ENCODE assay signal across 8 mouse cellular contexts in genomic region chr10:77130561-77131240, GRCm38 (mm10). TPM values are rescaled to one million over a fixed set of nuclear protein-coding genes. Genes with fewer than 3 reads are reported as not detected.
A peak's percentile ranks its signal among the peaks of the same experiment; 100 is the strongest.
DNase-seq lines count a peak whose midpoint lies in the region; ATAC-seq and TF ChIP-seq lines count a peak whose summit lies in the region.

No protein-coding gene starts in this region.

- no peak overlapping the region for H3K4me3 ChIP-seq in bone marrow macrophage, adult 2 months (ENCODE audit: insufficient read depth, low read length)
- no peak overlapping the region for H3K4me3 ChIP-seq in embryonic fibroblast, embryonic 13.5 days (ENCODE audit: insufficient read depth, low read length)
- no peak overlapping the region for H3K4me3 ChIP-seq in heart, embryonic 10.5 days
- H3K4me3 ChIP-seq in kidney, embryonic 14.5 days (ENCODE audit: low read length): no peak overlapping the region
- no peak overlapping the region for H3K4me3 ChIP-seq in limb, embryonic 14.5 days (replicated peaks; ENCODE audit: low read length)

- H3K9ac ChIP-seq in kidney, embryonic 14.5 days (ENCODE audit: low read depth, low read length): no peak overlapping the region
- no peak overlapping the region for H3K9ac ChIP-seq in limb, embryonic 14.5 days (ENCODE audit: low read depth, low read length, severe bottlenecking)

- H3K4me2 ChIP-seq in kidney, embryonic 14.5 days (replicated peaks; ENCODE audit: low read depth, low read length): no peak overlapping the region
- no peak overlapping the region for H3K4me2 ChIP-seq in limb, embryonic 14.5 days (replicated peaks; ENCODE audit: low read depth, low read length, severe bottlenecking)

- peaks cover 10% of the 10 kb centered on the region; the same call in 1 of the 2 replicates for H3K36me3 ChIP-seq in heart, embryonic 10.5 days
- no peaks in the 10 kb centered on the region for H3K36me3 ChIP-seq in kidney, embryonic 14.5 days (ENCODE audit: control insufficient read depth, insufficient read depth, low read length)
- H3K36me3 ChIP-seq in limb, embryonic 14.5 days (ENCODE audit: control insufficient read depth, insufficient read depth, low read length): no peaks in the 10 kb centered on the region

- DNase-seq in B cell, adult 2 months: peak; percentile 86 to 88
- peak; percentile 94 for DNase-seq in heart, embryonic 10.5 days (ENCODE audit: low spot score)
- peak; percentile 89 for DNase-seq in limb, embryonic 14.5 days (ENCODE audit: low spot score)
- peak; percentile 54 to 68 for DNase-seq in monocyte, adult 2 months (ENCODE audit: low read depth in 1 of 2, low spot score in 2 of 2)
- peak; percentile 73 to 82 for DNase-seq in spleen, postnatal 14 days (ENCODE audit: low spot score in 2 of 2)

- ATAC-seq in kidney, embryonic 14.5 days (ENCODE audit: low FRiP score, low TSS enrichment): peak; percentile 32; the same call in 1 of the 2 replicates
- ATAC-seq in limb, embryonic 14.5 days (ENCODE audit: low FRiP score, low read depth): peak; percentile 35; the same call in 1 of the 2 replicates

- no peak overlapping the region for H3K27ac ChIP-seq in bone marrow macrophage, adult 2 months (ENCODE audit: insufficient read depth, low read depth, low read length)
- no peak overlapping the region for H3K27ac ChIP-seq in embryonic fibroblast, embryonic 13.5 days (ENCODE audit: insufficient read depth, low read length)
- peak overlapping the region; percentile 82 for H3K27ac ChIP-seq in heart, embryonic 10.5 days
- H3K27ac ChIP-seq in kidney, embryonic 14.5 days (ENCODE audit: low read depth, low read length): peak overlapping the region; percentile 49; the same call in 1 of the 2 replicates
- no peak overlapping the region for H3K27ac ChIP-seq in limb, embryonic 14.5 days (replicated peaks; ENCODE audit: low read depth, low read length)

- TF ChIP-seq CTCF in bone marrow macrophage, adult 2 months (IDR thresholded peaks at IDR 0.05; ENCODE audit: low read depth, low read length): peak; percentile 100
- TF ChIP-seq CTCF in embryonic fibroblast, embryonic 13.5 days (IDR thresholded peaks at IDR 0.05; ENCODE audit: borderline replicate concordance, insufficient read depth, low read length): peak; percentile 99

- WGBS in heart, embryonic 10.5 days: 41% methylated on average over 13 of the region's 13 CpGs
- WGBS in kidney, embryonic 14.5 days: 44% methylated on average over 13 of the region's 13 CpGs
- 42% methylated on average over 13 of the region's 13 CpGs for WGBS in limb, embryonic 14.5 days

- peaks cover 8% of the 10 kb centered on the region for H3K4me1 ChIP-seq in bone marrow macrophage, adult 2 months (ENCODE audit: control insufficient read depth, insufficient read depth, low read length)
- H3K4me1 ChIP-seq in embryonic fibroblast, embryonic 13.5 days (ENCODE audit: control insufficient read depth, insufficient read depth, low read length): peaks cover 6% of the 10 kb centered on the region; the same call in 1 of the 2 replicates
- peaks cover 77% of the 10 kb centered on the region for H3K4me1 ChIP-seq in heart, embryonic 10.5 days
- H3K4me1 ChIP-seq in kidney, embryonic 14.5 days (ENCODE audit: control insufficient read depth, insufficient read depth, low read length): peaks cover 43% of the 10 kb centered on the region
- peaks cover 28% of the 10 kb centered on the region for H3K4me1 ChIP-seq in limb, embryonic 14.5 days (ENCODE audit: control insufficient read depth, insufficient read depth, low read length)

- no peaks in the 10 kb centered on the region for H3K9me3 ChIP-seq in heart, embryonic 10.5 days
- H3K9me3 ChIP-seq in kidney, embryonic 14.5 days (ENCODE audit: control insufficient read depth, low read length): no peaks in the 10 kb centered on the region
- no peaks in the 10 kb centered on the region for H3K9me3 ChIP-seq in limb, embryonic 14.5 days (ENCODE audit: control insufficient read depth, low read length)

- no peak for TF ChIP-seq POLR2A in bone marrow macrophage, adult 2 months (IDR thresholded peaks at IDR 0.05; ENCODE audit: borderline replicate concordance, low read depth, low read length)
- no peak for TF ChIP-seq POLR2A in embryonic fibroblast, embryonic 13.5 days (IDR thresholded peaks at IDR 0.05; ENCODE audit: low read depth, low read length)
- peak; percentile 32; the same call in 1 of the 2 replicates for TF ChIP-seq POLR2A in limb, embryonic 14.5 days (IDR thresholded peaks at IDR 0.05; ENCODE audit: borderline replicate concordance, extremely low read depth, insufficient read depth, insufficient read length)

- H3K27me3 ChIP-seq in heart, embryonic 10.5 days (ENCODE audit: insufficient read depth, poor library complexity, severe bottlenecking): no peaks in the 10 kb centered on the region
- no peaks in the 10 kb centered on the region for H3K27me3 ChIP-seq in kidney, embryonic 14.5 days (ENCODE audit: control insufficient read depth, insufficient read depth, low read length)
- no peaks in the 10 kb centered on the region for H3K27me3 ChIP-seq in limb, embryonic 14.5 days (ENCODE audit: control insufficient read depth, insufficient read depth, low read length)

RNA-seq across cellular contexts. Expression of gene Col18a1, which starts 35.6 kb away (rescaled TPM):
- 49.0 and 50.9 TPM in 2 replicates for polyA plus RNA-seq in bone marrow macrophage, adult 2 months (2012; ENCODE audit: insufficient read depth, insufficient read length, missing spikeins)
- polyA plus RNA-seq in embryonic fibroblast, embryonic 13.5 days (2011; ENCODE audit: insufficient read length, low read depth, missing spikeins): 85.0 and 92.0 TPM in 2 replicates
- 232 and 318 TPM in 2 replicates for polyA plus RNA-seq in heart, embryonic 10.5 days (2016; fragmentation: Nextera tagmentation; extraction: Ambion mirVana)
- 78.6 and 140 TPM in 2 replicates for polyA plus RNA-seq in kidney, embryonic 14.5 days (2014; fragmentation: Nextera tagmentation; extraction: Ambion mirVana)
- 66.4 and 75.0 TPM in 2 replicates for polyA plus RNA-seq in limb, embryonic 14.5 days (2012; rRNA removed)
- polyA plus RNA-seq in limb, embryonic 14.5 days (2014; fragmentation: Nextera tagmentation; extraction: Ambion mirVana): 77.8 and 80.2 TPM in 2 replicates

Comparison
In these comparisons a context has a peak if more than half of its experiments do, and no peak if none do; other contexts are left out.
1. H3K27ac ChIP-seq: peak in heart, embryonic 10.5 days (single experiment) and kidney, embryonic 14.5 days (single experiment); none in bone marrow macrophage, adult 2 months (single experiment), embryonic fibroblast, embryonic 13.5 days (single experiment) and limb, embryonic 14.5 days (single experiment).
2. Peak in every context shown above with its lines, with median percentiles within 50 percentile points of each other: DNase-seq.